Mouse (Mus musculus) gonadal fat pad, adult 2 months (tissue): ENCODE measurements around the gene Zfp2. TPM values are rescaled to one million over a fixed set of nuclear protein-coding genes. Genes with fewer than 3 reads are reported as not detected.

Experiments used
- DNase-seq: peaks from one replicate; pipeline ENCODE4 v3.0.0-alpha.2; 2012; ENCODE audit warnings: low read depth
- polyA plus RNA-seq: library from polyadenylated mRNA; depleted of rRNA; stranded (reverse); fragments of >200 nt; gene quantifications from 2 replicates; pipeline ENCODE4 v1.2.3, GENCODE M21; 2012; rRNA removed

Zfp2 gene
- polyA plus RNA-seq, 1 experiment, result 2.3 TPM

DNA sequence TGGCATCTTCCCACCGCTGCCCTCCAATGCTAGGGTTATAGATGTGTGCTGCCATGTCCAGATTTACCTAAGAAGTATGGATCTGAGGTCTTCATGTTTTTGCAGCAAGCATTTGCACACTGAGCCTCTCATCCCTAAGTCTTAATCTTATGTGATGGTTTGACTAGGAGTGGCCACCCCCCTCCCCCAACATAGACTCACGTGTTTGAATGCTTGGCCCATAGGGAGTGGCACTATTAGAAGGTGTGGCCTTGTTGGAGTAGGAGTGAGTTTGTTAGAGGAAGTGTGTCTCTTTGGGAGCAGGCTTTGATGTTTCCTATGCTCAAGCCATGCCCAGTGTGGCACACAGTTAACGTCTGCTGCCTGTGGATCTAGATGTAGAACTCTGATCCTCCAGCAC, 37.3 kb downstream of the Zfp2 start:
- no peak for DNase-seq

DNA sequence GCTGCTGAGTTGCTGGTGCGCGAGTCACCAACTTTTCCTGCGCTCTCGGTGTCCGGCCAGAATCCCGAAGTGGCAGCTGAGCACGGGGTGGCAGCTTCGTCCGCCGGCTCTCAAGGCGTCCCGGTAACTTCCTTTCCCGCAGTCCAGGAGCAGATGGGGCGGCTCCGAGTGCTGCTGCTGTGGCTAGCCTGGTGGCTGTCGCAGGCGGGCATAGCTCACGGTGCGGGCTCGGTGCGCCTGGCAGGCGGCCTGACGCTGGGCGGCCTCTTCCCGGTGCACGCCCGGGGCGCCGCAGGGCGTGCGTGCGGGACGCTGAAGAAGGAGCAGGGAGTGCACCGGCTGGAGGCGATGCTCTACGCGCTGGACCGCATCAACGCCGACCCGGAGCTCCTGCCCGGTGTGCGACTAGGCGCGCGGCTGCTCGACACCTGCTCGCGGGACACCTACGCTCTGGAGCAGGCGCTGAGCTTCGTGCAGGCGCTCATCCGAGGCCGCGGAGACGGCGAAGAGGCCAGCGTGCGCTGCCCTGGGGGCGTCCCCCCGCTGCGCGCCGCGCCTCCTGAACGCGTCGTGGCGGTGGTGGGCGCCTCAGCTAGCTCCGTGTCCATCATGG, 64.9 kb downstream of the Zfp2 start:
- DNase-seq, result no peak

DNA sequence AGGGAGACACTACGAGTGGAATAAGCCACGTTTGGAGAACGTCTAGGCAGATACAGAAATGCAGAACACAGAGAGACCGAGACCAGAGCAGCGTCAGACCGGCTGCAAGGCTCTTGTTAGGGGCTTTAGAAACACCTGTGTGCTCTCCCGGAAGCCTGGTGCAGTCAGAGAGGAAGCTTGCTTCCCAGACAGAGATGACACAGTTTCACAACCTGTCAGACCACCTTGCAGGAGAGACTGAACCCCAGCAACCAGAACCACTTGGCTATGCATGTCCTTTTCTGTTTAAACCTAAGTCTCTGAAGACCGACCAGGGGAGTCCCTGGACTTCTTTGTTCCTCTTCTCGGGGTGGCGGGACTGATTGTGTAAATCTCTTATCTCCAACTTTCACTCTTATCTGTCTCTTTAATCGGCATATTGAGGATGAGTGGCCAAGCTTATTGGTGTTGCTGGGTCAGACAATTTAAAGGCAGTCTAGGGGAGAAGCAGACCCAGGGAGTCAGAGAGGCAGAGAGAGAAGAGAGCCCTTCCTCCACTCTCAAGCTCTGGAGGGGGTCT, 65.7 kb downstream of the Zfp2 start, which contains the start of gene Grm6:
TSS of gene Grm6 (plus strand) at position 509 of the 559 bp plus-strand sequence.
- DNase-seq, result no peak

DNA sequence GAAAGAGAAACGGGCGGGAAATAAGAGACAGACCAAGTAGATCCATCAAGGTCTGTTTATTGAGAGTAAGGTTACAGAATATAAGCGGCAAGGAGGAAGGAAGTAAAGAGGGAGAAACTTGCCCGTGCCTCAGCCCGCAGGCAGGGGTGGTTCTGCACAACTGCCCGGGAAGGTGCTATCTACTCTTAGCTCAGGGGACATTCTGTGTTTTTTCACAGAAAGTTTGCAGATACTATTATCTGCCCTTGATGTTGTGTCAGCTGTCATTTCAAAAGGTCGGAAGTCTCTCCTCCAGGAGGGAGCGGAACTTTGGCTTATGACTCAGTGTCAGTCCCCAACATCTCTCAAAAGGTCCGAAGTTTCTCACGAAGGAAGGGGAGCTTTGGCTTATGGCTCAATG, 66.7 kb downstream of the Zfp2 start:
- DNase-seq, result no peak

Other genes starting within 250 kb of the Zfp2 start
- gene Zfp354c, start 88.4 kb downstream of the Zfp2 start, polyA plus RNA-seq, result 1.4 and 1.5 TPM in 2 replicates
- 0.47 and 0.51 TPM in 2 replicates for gene Zfp879, start 74.6 kb downstream of the Zfp2 start, polyA plus RNA-seq
- gene Grm6, start 65.5 kb downstream of the Zfp2 start, polyA plus RNA-seq, result 0.05 and 0.06 TPM in 2 replicates
- 0.69 and 1.0 TPM in 2 replicates for gene Zfp454, start 28.5 kb downstream of the Zfp2 start, polyA plus RNA-seq
- 0.49 and 0.58 TPM in 2 replicates for gene Zfp354b, start 15.5 kb upstream of the Zfp2 start, polyA plus RNA-seq
- 0.16 and 0.22 TPM in 2 replicates for gene 4933414I15Rik, start 27.6 kb upstream of the Zfp2 start, polyA plus RNA-seq
- not detected in 2 replicates for gene Prop1, start 37.6 kb upstream of the Zfp2 start, polyA plus RNA-seq
- gene Olfr1378, start 50.4 kb upstream of the Zfp2 start, polyA plus RNA-seq, result not detected in 2 replicates
- gene Olfr1377, start 65.8 kb upstream of the Zfp2 start, polyA plus RNA-seq, result not detected in 2 replicates
- gene Olfr51, start 87.4 kb upstream of the Zfp2 start, polyA plus RNA-seq, result not detected in 2 replicates
- not detected in 2 replicates for gene Olfr54, start 98.1 kb upstream of the Zfp2 start, polyA plus RNA-seq
- not detected in 2 replicates for gene Olfr1375, start 131.9 kb upstream of the Zfp2 start, polyA plus RNA-seq
- gene Zfp354a, start 143.1 kb upstream of the Zfp2 start, polyA plus RNA-seq, result 2.3 and 3.0 TPM in 2 replicates